Mouse (Mus musculus): ENCODE measurements around the gene Pbxip1. TPM values are rescaled to one million over a fixed set of nuclear protein-coding genes. Genes with fewer than 3 reads are reported as not detected.

The Pbxip1 gene
- polyA plus RNA-seq, 1 experiment from 2014 or later, result 27.3 TPM

- no peak for DNase-seq (ENCODE audit: low spot score)
Observed at GRCm38 (mm10) chr3:89482249-89482648, 45.7 kb downstream of the Pbxip1 start.

GRCm38 (mm10) chr3:89484766-89485524 is 48.4 kb downstream of the Pbxip1 start:
- DNase-seq (ENCODE audit: low spot score), result peak; percentile 80

GRCm38 (mm10) chr3:89486111-89486510 is 49.6 kb downstream of the Pbxip1 start:
- no peak for DNase-seq (ENCODE audit: low spot score)

GRCm38 (mm10) chr3:89486916-89487702 is 50.6 kb downstream of the Pbxip1 start:
- no peak for DNase-seq (ENCODE audit: low spot score)

GRCm38 (mm10) chr3:89490790-89491189 is 54.3 kb downstream of the Pbxip1 start:
- no peak for DNase-seq (ENCODE audit: low spot score)

GRCm38 (mm10) chr3:89491559-89491958 is 55.1 kb downstream of the Pbxip1 start:
- DNase-seq (ENCODE audit: low spot score), result no peak

GRCm38 (mm10) chr3:89492701-89493151 is 56.2 kb downstream of the Pbxip1 start:
- no peak for DNase-seq (ENCODE audit: low spot score)

- DNase-seq (ENCODE audit: low spot score), result no peak
Observed at GRCm38 (mm10) chr3:89494630-89495029, 58.1 kb downstream of the Pbxip1 start.

GRCm38 (mm10) chr3:89496366-89496765 is 59.9 kb downstream of the Pbxip1 start:
- DNase-seq (ENCODE audit: low spot score), result no peak

GRCm38 (mm10) chr3:89499696-89500095 is 63.2 kb downstream of the Pbxip1 start:
- DNase-seq (ENCODE audit: low spot score), result no peak

Other genes starting within 250 kb of the Pbxip1 start
- gene Gba, start 233.8 kb upstream of the Pbxip1 start, polyA plus RNA-seq (2015; fragmentation: Nextera tagmentation; extraction: Ambion mirVana), result 51.3 and 51.8 TPM in 2 replicates
- 4.9 and 6.2 TPM in 2 replicates for gene Thbs3, start 221.5 kb upstream of the Pbxip1 start, polyA plus RNA-seq (2015; fragmentation: Nextera tagmentation; extraction: Ambion mirVana)
- gene Mtx1, start 209.6 kb upstream of the Pbxip1 start, polyA plus RNA-seq (2015; fragmentation: Nextera tagmentation; extraction: Ambion mirVana), result 206 and 223 TPM in 2 replicates
- 1.4 and 2.4 TPM in 2 replicates for gene Muc1, start 207.6 kb upstream of the Pbxip1 start, polyA plus RNA-seq (2015; fragmentation: Nextera tagmentation; extraction: Ambion mirVana)
- gene Krtcap2, start 190.7 kb upstream of the Pbxip1 start, polyA plus RNA-seq (2015; fragmentation: Nextera tagmentation; extraction: Ambion mirVana), result 304 and 318 TPM in 2 replicates
- gene Trim46, start 190.4 kb upstream of the Pbxip1 start, polyA plus RNA-seq (2015; fragmentation: Nextera tagmentation; extraction: Ambion mirVana), result 0.98 and 1.6 TPM in 2 replicates
- gene Dpm3, start 177.3 kb upstream of the Pbxip1 start, polyA plus RNA-seq (2015; fragmentation: Nextera tagmentation; extraction: Ambion mirVana), result 163 and 167 TPM in 2 replicates
- gene Slc50a1, start 166.1 kb upstream of the Pbxip1 start, polyA plus RNA-seq (2015; fragmentation: Nextera tagmentation; extraction: Ambion mirVana), result 84.7 and 87.2 TPM in 2 replicates
- gene Efna1, start 155.6 kb upstream of the Pbxip1 start, polyA plus RNA-seq (2015; fragmentation: Nextera tagmentation; extraction: Ambion mirVana), result 12.4 and 13.2 TPM in 2 replicates
- 0.82 and 1.0 TPM in 2 replicates for gene Efna3, start 113.7 kb upstream of the Pbxip1 start, polyA plus RNA-seq (2015; fragmentation: Nextera tagmentation; extraction: Ambion mirVana)
- 5.3 and 6.0 TPM in 2 replicates for gene Efna4, start 98.7 kb upstream of the Pbxip1 start, polyA plus RNA-seq (2015; fragmentation: Nextera tagmentation; extraction: Ambion mirVana)
- gene Adam15, start 86.7 kb upstream of the Pbxip1 start, polyA plus RNA-seq (2015; fragmentation: Nextera tagmentation; extraction: Ambion mirVana), result 17.4 and 18.1 TPM in 2 replicates
- gene Dcst2, start 74.7 kb upstream of the Pbxip1 start, polyA plus RNA-seq (2015; fragmentation: Nextera tagmentation; extraction: Ambion mirVana), result not detected in 2 replicates
- gene Dcst1, start 71.5 kb upstream of the Pbxip1 start, polyA plus RNA-seq (2015; fragmentation: Nextera tagmentation; extraction: Ambion mirVana), result 0.10 and 0.14 TPM in 2 replicates
- gene Zbtb7b, start 41.9 kb upstream of the Pbxip1 start, polyA plus RNA-seq (2015; fragmentation: Nextera tagmentation; extraction: Ambion mirVana), result 4.1 and 4.6 TPM in 2 replicates
- gene Lenep, start 33.9 kb upstream of the Pbxip1 start, polyA plus RNA-seq (2015; fragmentation: Nextera tagmentation; extraction: Ambion mirVana), result not detected in 2 replicates
- 29.5 and 32.6 TPM in 2 replicates for gene Flad1, start 24.8 kb upstream of the Pbxip1 start, polyA plus RNA-seq (2015; fragmentation: Nextera tagmentation; extraction: Ambion mirVana)
- 466 and 485 TPM in 2 replicates for gene Cks1b, start 18.3 kb upstream of the Pbxip1 start, polyA plus RNA-seq (2015; fragmentation: Nextera tagmentation; extraction: Ambion mirVana)
- gene Shc1, start 18.3 kb upstream of the Pbxip1 start, polyA plus RNA-seq (2015; fragmentation: Nextera tagmentation; extraction: Ambion mirVana), result 37.2 and 44.7 TPM in 2 replicates
- 21.3 and 22.3 TPM in 2 replicates for gene Pygo2, start 6.5 kb upstream of the Pbxip1 start, polyA plus RNA-seq (2015; fragmentation: Nextera tagmentation; extraction: Ambion mirVana)
- 39.3 and 40.3 TPM in 2 replicates for gene Pmvk, start 17.8 kb downstream of the Pbxip1 start, polyA plus RNA-seq (2015; fragmentation: Nextera tagmentation; extraction: Ambion mirVana)
- gene Kcnn3, start 83.5 kb downstream of the Pbxip1 start, polyA plus RNA-seq (2015; fragmentation: Nextera tagmentation; extraction: Ambion mirVana), result 7.3 and 8.8 TPM in 2 replicates

Measured in thymus, postnatal 0 days (tissue).